Mouse (Mus musculus): ENCODE measurements around the gene Mboat1. TPM values are rescaled to one million over a fixed set of nuclear protein-coding genes. Genes with fewer than 3 reads are reported as not detected.

Gene Mboat1
- polyA plus RNA-seq, 1 experiment, result 4.6 TPM

DNA sequence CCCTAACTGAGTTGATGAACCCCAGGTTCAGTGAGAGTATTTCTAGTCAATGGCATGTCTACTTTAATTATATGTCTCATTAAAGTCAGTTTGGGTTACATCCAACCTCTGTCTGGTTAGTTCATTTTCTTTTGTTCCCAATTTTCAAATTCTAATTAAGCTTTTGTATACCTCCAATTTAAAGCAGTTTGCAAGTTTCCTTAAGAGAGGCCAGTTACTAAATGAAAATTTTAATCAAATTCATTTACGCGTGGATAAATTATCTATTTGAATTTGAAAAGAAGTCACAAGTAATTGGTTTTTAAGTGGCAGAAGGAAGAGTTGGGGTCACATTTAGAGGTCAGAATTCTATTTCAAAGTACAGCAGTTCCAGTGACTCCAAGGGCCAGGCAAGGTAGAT, 27.2 kb downstream of the Mboat1 start:
- Histone ChIP-seq H3K27me3 (ENCODE audit: control insufficient read depth, insufficient read depth, low read length) (no peaks in the 10 kb centered on the region), H3K36me3 (ENCODE audit: control insufficient read depth, insufficient read depth, low read length) (no peaks in the 10 kb centered on the region), H3K4me1 (ENCODE audit: control insufficient read depth, insufficient read depth, insufficient read length, low read length) (peaks cover 4% of the 10 kb centered on the region; the same call in 1 of the 2 replicates), H3K27ac (ENCODE audit: insufficient read depth, low read depth, low read length) (no peak overlapping the region), H3K4me3 (ENCODE audit: low read depth, low read length) (no peak overlapping the region)
- WGBS, result over 99% methylated on average over 2 of the region's 2 CpGs
- no peak for TF ChIP-seq CTCF (IDR thresholded peaks at IDR 0.05; ENCODE audit: extremely low read depth, insufficient read length, insufficient replicate concordance, low read depth, low read length)
- TF ChIP-seq POLR2A (IDR thresholded peaks at IDR 0.05; ENCODE audit: low read depth, low read length), result no peak

DNA sequence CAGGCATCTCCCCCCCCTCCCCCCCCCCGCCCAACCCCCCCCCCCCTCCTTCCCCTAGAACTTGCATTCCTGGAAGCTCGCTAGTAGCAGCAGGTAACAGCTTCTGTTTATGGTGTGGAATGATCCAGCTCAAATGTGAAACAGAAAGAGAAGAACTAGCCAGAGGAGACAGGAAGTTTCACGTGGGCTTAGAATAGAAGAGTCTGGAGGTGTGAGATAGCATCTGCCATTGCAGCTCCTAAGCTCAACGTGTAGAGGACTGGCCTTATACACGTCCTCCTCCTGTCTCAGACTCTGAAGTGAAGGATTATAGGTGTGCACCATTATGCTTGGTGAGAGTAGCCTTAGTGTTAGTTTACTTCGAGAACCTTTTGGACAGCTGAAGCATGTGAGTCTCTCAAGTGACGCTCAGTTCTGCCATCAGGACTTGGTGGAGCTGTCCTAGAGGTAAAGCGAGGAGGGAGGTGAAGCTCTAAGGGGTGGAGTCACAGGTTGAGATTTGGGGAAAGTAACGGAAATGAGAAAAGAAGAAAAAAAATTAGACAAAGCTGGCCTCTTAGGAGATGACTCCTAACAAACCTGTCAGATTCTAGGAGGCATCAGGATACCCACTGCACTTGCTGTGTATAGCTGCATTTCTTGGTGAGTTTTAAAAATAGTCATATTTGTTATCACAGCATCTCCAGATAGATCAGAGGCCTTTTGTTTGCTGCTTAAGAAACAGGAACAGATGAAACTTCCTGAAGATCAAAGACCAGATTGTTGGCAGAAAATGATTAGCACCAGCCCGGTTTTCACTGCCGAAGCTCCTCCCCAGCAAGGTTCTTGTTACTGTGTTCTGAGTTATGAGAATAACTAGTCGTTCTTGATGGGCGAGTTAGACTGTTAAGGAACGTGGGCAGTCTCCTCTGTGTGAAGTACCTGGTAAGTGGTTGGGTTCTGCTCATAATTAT, 30.1 kb downstream of the Mboat1 start:
- Histone ChIP-seq H3K27me3 (ENCODE audit: control insufficient read depth, insufficient read depth, low read length) (no peaks in the 10 kb centered on the region), H3K27ac (ENCODE audit: insufficient read depth, low read depth, low read length) (no peak overlapping the region), H3K4me3 (ENCODE audit: low read depth, low read length) (no peak overlapping the region), H3K36me3 (ENCODE audit: control insufficient read depth, insufficient read depth, low read length) (no peaks in the 10 kb centered on the region), H3K4me1 (ENCODE audit: control insufficient read depth, insufficient read depth, insufficient read length, low read length) (peaks cover 4% of the 10 kb centered on the region; the same call in 1 of the 2 replicates)
- no peak for TF ChIP-seq CTCF (IDR thresholded peaks at IDR 0.05; ENCODE audit: extremely low read depth, insufficient read length, insufficient replicate concordance, low read depth, low read length)
- TF ChIP-seq POLR2A (IDR thresholded peaks at IDR 0.05; ENCODE audit: low read depth, low read length), result no peak
- 30% methylated on average over 14 of the region's 14 CpGs for WGBS

DNA sequence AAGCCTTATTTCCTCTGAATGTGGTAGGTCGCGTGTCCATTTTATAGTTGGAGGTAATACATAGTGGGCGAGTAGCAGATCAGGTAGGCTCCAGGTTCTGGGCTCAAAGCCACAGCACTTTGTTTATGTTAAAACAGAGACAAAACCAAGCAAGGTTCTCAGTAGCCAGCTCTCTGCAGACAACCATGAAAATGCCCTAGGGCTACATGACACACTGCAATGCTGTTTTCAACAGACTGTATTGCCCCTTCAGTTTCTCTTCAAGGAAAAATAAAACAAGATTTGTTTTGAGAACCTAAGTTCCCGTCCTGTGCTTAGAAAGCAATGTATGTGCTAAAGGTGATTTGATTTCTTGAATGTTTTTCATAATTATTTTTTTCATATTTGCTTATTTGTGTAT, 31.2 kb downstream of the Mboat1 start:
- WGBS, result 86% methylated on average over 4 of the region's 4 CpGs
- Histone ChIP-seq H3K36me3 (ENCODE audit: control insufficient read depth, insufficient read depth, low read length) (no peaks in the 10 kb centered on the region), H3K27ac (ENCODE audit: insufficient read depth, low read depth, low read length) (no peak overlapping the region), H3K4me3 (ENCODE audit: low read depth, low read length) (no peak overlapping the region), H3K4me1 (ENCODE audit: control insufficient read depth, insufficient read depth, insufficient read length, low read length) (peaks cover 4% of the 10 kb centered on the region; the same call in 1 of the 2 replicates), H3K27me3 (ENCODE audit: control insufficient read depth, insufficient read depth, low read length) (no peaks in the 10 kb centered on the region)
- TF ChIP-seq CTCF (IDR thresholded peaks at IDR 0.05; ENCODE audit: extremely low read depth, insufficient read length, insufficient replicate concordance, low read depth, low read length) (no peak), POLR2A (IDR thresholded peaks at IDR 0.05; ENCODE audit: low read depth, low read length) (no peak)

DNA sequence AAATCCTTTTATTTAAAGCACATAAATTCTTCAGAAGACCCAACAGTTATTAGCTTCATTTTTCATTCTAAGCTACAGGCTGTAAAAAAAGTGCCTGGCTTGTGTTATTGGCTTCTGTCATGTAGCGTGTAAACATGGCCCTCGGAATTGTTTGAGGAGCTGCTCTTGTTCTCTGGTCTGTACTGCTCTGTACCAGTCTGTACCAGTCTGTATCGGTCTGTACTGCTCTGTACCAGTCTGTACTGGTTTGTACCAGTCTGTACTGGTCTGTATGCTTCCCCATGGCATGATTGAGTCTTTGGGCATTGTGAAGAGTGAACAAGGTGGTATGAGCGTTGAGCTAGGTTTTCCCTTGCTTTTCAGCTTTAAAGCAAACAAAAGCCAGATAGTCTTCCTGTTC, 32.5 kb downstream of the Mboat1 start:
- Histone ChIP-seq H3K27me3 (ENCODE audit: control insufficient read depth, insufficient read depth, low read length) (no peaks in the 10 kb centered on the region), H3K27ac (ENCODE audit: insufficient read depth, low read depth, low read length) (no peak overlapping the region), H3K4me3 (ENCODE audit: low read depth, low read length) (no peak overlapping the region), H3K36me3 (ENCODE audit: control insufficient read depth, insufficient read depth, low read length) (no peaks in the 10 kb centered on the region), H3K4me1 (ENCODE audit: control insufficient read depth, insufficient read depth, insufficient read length, low read length) (peaks cover 4% of the 10 kb centered on the region; the same call in 1 of the 2 replicates)
- 90% methylated on average over 4 of the region's 4 CpGs for WGBS
- TF ChIP-seq CTCF (IDR thresholded peaks at IDR 0.05; ENCODE audit: extremely low read depth, insufficient read length, insufficient replicate concordance, low read depth, low read length), result no peak
- TF ChIP-seq POLR2A (IDR thresholded peaks at IDR 0.05; ENCODE audit: low read depth, low read length), result no peak

DNA sequence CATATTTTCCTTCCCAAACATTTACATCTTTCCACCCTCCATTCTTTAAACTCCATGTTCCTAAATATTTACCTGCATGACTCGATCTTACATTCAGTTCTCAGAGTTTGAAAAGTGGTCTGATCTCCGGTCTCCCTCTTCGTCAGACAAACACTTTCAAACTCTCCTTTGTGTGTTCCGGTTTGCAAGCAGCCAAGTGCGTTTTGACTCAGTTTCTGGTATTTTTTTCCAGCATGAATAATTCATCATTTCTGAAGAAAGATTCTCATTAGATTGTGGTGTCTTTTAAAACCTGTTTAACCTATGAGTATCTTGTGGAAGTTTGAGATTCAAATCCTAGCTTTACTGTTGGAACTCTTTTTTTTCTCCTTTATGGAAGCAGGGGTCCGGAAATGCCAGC, 33.8 kb downstream of the Mboat1 start:
- TF ChIP-seq CTCF (IDR thresholded peaks at IDR 0.05; ENCODE audit: extremely low read depth, insufficient read length, insufficient replicate concordance, low read depth, low read length) (no peak), POLR2A (IDR thresholded peaks at IDR 0.05; ENCODE audit: low read depth, low read length) (no peak)
- WGBS, result 77% methylated on average over 6 of the region's 6 CpGs
- Histone ChIP-seq H3K4me1 (ENCODE audit: control insufficient read depth, insufficient read depth, insufficient read length, low read length) (peaks cover 4% of the 10 kb centered on the region; the same call in 1 of the 2 replicates), H3K27ac (ENCODE audit: insufficient read depth, low read depth, low read length) (no peak overlapping the region), H3K4me3 (ENCODE audit: low read depth, low read length) (no peak overlapping the region), H3K36me3 (ENCODE audit: control insufficient read depth, insufficient read depth, low read length) (no peaks in the 10 kb centered on the region), H3K27me3 (ENCODE audit: control insufficient read depth, insufficient read depth, low read length) (no peaks in the 10 kb centered on the region)

DNA sequence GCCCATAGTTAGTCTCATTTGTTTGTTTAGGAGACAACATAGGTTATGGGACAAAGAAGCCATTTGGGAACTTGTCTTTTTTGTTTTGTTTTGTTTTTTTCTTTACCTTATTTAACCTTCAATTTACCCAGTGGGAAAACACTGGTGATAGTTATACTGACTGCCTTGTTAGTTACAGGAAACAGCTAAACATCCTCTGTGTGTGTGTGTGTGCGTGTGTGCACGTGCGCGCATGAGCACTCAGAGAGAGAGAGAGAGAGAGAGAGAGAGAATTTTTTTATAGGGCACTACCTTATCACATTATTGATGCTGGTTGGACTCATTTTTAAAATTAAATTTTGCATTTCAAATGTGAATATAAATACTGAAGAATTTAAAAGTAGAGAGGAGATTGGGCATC, 38.3 kb downstream of the Mboat1 start:
- 94% methylated on average over 4 of the region's 4 CpGs for WGBS
- H3K27ac ChIP-seq (ENCODE audit: insufficient read depth, low read depth, low read length), result no peak overlapping the region
- TF ChIP-seq POLR2A (IDR thresholded peaks at IDR 0.05; ENCODE audit: low read depth, low read length), result no peak
- no peak for TF ChIP-seq CTCF (IDR thresholded peaks at IDR 0.05; ENCODE audit: extremely low read depth, insufficient read length, insufficient replicate concordance, low read depth, low read length)
- H3K4me3 ChIP-seq (ENCODE audit: low read depth, low read length), result no peak overlapping the region
- H3K4me1 ChIP-seq (ENCODE audit: control insufficient read depth, insufficient read depth, insufficient read length, low read length), result no peaks in the 10 kb centered on the region
- no peaks in the 10 kb centered on the region for H3K27me3 ChIP-seq (ENCODE audit: control insufficient read depth, insufficient read depth, low read length)
- H3K36me3 ChIP-seq (ENCODE audit: control insufficient read depth, insufficient read depth, low read length), result no peaks in the 10 kb centered on the region

DNA sequence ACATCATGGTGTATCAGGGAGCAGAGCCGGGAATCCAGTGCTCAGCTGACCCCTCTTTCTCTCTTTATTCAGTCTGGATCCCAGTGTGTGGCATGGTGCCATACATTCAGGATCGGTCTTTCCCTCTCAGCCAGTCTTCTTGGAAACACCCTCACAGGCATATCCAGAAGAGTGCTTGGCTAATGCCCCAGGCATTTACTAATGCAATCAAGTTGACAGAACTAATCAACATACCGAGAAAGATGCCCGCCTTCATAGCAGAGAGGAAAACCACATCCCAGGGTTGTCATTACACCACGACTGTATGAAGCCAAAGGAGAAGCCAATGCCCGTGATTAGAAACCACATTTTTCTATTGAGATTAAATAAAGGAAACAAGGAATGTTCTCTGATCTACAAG, 41.1 kb downstream of the Mboat1 start:
- no peaks in the 10 kb centered on the region for H3K27me3 ChIP-seq (ENCODE audit: control insufficient read depth, insufficient read depth, low read length)
- TF ChIP-seq CTCF (IDR thresholded peaks at IDR 0.05; ENCODE audit: extremely low read depth, insufficient read length, insufficient replicate concordance, low read depth, low read length), result no peak
- no peak for TF ChIP-seq POLR2A (IDR thresholded peaks at IDR 0.05; ENCODE audit: low read depth, low read length)
- no peaks in the 10 kb centered on the region for H3K4me1 ChIP-seq (ENCODE audit: control insufficient read depth, insufficient read depth, insufficient read length, low read length)
- H3K4me3 ChIP-seq (ENCODE audit: low read depth, low read length), result no peak overlapping the region
- 77% methylated on average over 6 of the region's 6 CpGs for WGBS
- no peaks in the 10 kb centered on the region for H3K36me3 ChIP-seq (ENCODE audit: control insufficient read depth, insufficient read depth, low read length)
- no peak overlapping the region for H3K27ac ChIP-seq (ENCODE audit: insufficient read depth, low read depth, low read length)
